Mouse (Mus musculus) cerebellum, postnatal 25 days (tissue): ENCODE measurements around the gene Axdnd1.
"Not testable (repeated sequence)": the region's sequence is repeated elsewhere in the genome, so short reads cannot be mapped to it uniquely, and the experiment has no call there.

Experiments
- DNase-seq, 2 experiments: peaks; one replicate each; pipeline ENCODE4 v3.0.0; 2021; ENCODE audit warnings: mixed read lengths in 2 of 2

The Axdnd1 gene

GRCm38 (mm10) chr1:156433497-156433896, 12.5 kb upstream of the Axdnd1 start:
- no peak for DNase-seq

- no peak for DNase-seq
These were observed 11.5 kb upstream of the Axdnd1 start for GRCm38 (mm10) chr1:156432498-156432897.

GRCm38 (mm10) chr1:156428434-156428833, 7.5 kb upstream of the Axdnd1 start:
- DNase-seq = no peak

GRCm38 (mm10) chr1:156425746-156426145, 4.8 kb upstream of the Axdnd1 start:
- DNase-seq = no peak

GRCm38 (mm10) chr1:156424054-156424453, 3.1 kb upstream of the Axdnd1 start:
- DNase-seq = no peak

GRCm38 (mm10) chr1:156423493-156423892, 2.5 kb upstream of the Axdnd1 start:
- no peak for DNase-seq

- DNase-seq = no peak
These were observed 1.9 kb upstream of the Axdnd1 start for GRCm38 (mm10) chr1:156422856-156423255.

- DNase-seq = peak in 1 of 2 experiments; percentile 20
These were observed 2.8 kb downstream of the Axdnd1 start for GRCm38 (mm10) chr1:156418170-156418569.

- DNase-seq = no peak
These were observed 12.4 kb downstream of the Axdnd1 start for GRCm38 (mm10) chr1:156408521-156408920.

GRCm38 (mm10) chr1:156408004-156408403, 13.0 kb downstream of the Axdnd1 start:
- no peak for DNase-seq

GRCm38 (mm10) chr1:156403251-156403650, 17.7 kb downstream of the Axdnd1 start:
- peak; percentile 30 to 50 for DNase-seq

- DNase-seq = no peak
These were observed 18.5 kb downstream of the Axdnd1 start for GRCm38 (mm10) chr1:156402491-156402890.

- DNase-seq = not testable (repeated sequence)
These were observed 20.8 kb downstream of the Axdnd1 start for GRCm38 (mm10) chr1:156400159-156400558.

- no peak for DNase-seq
These were observed 27.8 kb downstream of the Axdnd1 start for GRCm38 (mm10) chr1:156393148-156393547.

- no peak for DNase-seq
These were observed 34.1 kb downstream of the Axdnd1 start for GRCm38 (mm10) chr1:156386880-156387279.

GRCm38 (mm10) chr1:156386232-156386631, 34.7 kb downstream of the Axdnd1 start:
- no peak for DNase-seq

- DNase-seq = no peak
These were observed 39.7 kb downstream of the Axdnd1 start for GRCm38 (mm10) chr1:156381217-156381616.

GRCm38 (mm10) chr1:156365740-156366139, 55.2 kb downstream of the Axdnd1 start, which contains the start of gene Gm2000:
TSS of gene Gm2000 (plus strand) at chr1:156366040.
- no peak for DNase-seq

GRCm38 (mm10) chr1:156352466-156352865, 68.5 kb downstream of the Axdnd1 start:
- DNase-seq = no peak

GRCm38 (mm10) chr1:156350441-156350840, 70.5 kb downstream of the Axdnd1 start:
- no peak for DNase-seq

GRCm38 (mm10) chr1:156349031-156349430, 71.9 kb downstream of the Axdnd1 start:
- DNase-seq = no peak

- DNase-seq = no peak
These were observed 75.3 kb downstream of the Axdnd1 start for GRCm38 (mm10) chr1:156345633-156346032.

GRCm38 (mm10) chr1:156344433-156344832, 76.5 kb downstream of the Axdnd1 start:
- DNase-seq = no peak

- DNase-seq = no peak
These were observed 80.1 kb downstream of the Axdnd1 start for GRCm38 (mm10) chr1:156340847-156341246.

GRCm38 (mm10) chr1:156323126-156323525, 97.8 kb downstream of the Axdnd1 start:
- no peak for DNase-seq

- no peak for DNase-seq
These were observed 110.3 kb downstream of the Axdnd1 start, which contains the start of gene Nphs2 for GRCm38 (mm10) chr1:156310630-156311029. TSS of gene Nphs2 (plus strand) at chr1:156310727.
